Mouse (Mus musculus) kidney, adult 2 months (tissue): ENCODE measurements around the gene Ppp1r1b. TPM values are rescaled to one million over a fixed set of nuclear protein-coding genes. Genes with fewer than 3 reads are reported as not detected.
A peak's percentile ranks its signal among the peaks of the same experiment; 100 is the strongest.

Experiments
- DNase-seq: peaks from one replicate; pipeline ENCODE4 v3.0.0; 2021
- H3K27ac ChIP-seq: fragments of 200-500 bp; 2 replicates; pipeline ENCODE4 v1.5.1; 2012; ENCODE audit warnings: low read depth, low read length, control low read depth, inconsistent platforms; ENCODE audit not compliant: insufficient read depth
- H3K27me3 ChIP-seq: fragments of 200-500 bp; replicated peaks from 2 replicates; pipeline ENCODE4 v1.6.1; 2012; ENCODE audit warnings: mild to moderate bottlenecking, moderate library complexity, low read length, inconsistent platforms; ENCODE audit not compliant: control insufficient read depth, insufficient read depth
- H3K36me3 ChIP-seq: fragments of 200-500 bp; 2 replicates; pipeline ENCODE4 v1.6.1; 2012; ENCODE audit warnings: mild to moderate bottlenecking, moderate library complexity, low read length, inconsistent platforms; ENCODE audit not compliant: control insufficient read depth, insufficient read depth
- H3K4me1 ChIP-seq: fragments of 200-500 bp; 2 replicates; pipeline ENCODE4 v1.6.1; 2011; ENCODE audit warnings: low read length; ENCODE audit not compliant: control insufficient read depth, insufficient read depth
- H3K4me3 ChIP-seq: fragments of 200-500 bp; 2 replicates; pipeline ENCODE4 v1.5.1; 2011; ENCODE audit warnings: mild to moderate bottlenecking, low read depth, low read length, control low read depth; ENCODE audit not compliant: insufficient read depth
- CTCF ChIP-seq: fragments of 200-500 bp; conservative IDR thresholded peaks from 2 replicates; pipeline ENCODE4 v1.5.1; 2011; ENCODE audit warnings: low read depth, mild to moderate bottlenecking, control low read depth, low read length, moderate library complexity, mixed read lengths; ENCODE audit not compliant: insufficient read depth, insufficient read length
- POLR2A ChIP-seq: fragments of 200-500 bp; IDR thresholded peaks from one replicate; pipeline ENCODE4 v1.6.1; 2011; ENCODE audit warnings: low read depth, low read length, control low read depth
- WGBS: fragments of 180-500 bp; shearing (Covaris S2); methylation state at CpG from one replicate; pipeline ENCODE4 v1.1.7; 2018; 5-methylcytosine and 5-hydroxymethylcytosine counted together
- polyA plus RNA-seq: library from polyadenylated mRNA; depleted of rRNA; stranded (reverse); fragments of >200 nt; gene quantifications from 2 replicates; pipeline ENCODE4 v1.2.3, GENCODE M21; 2012

The Ppp1r1b gene
- polyA plus RNA-seq, 1 experiment: 94.6 TPM

DNA sequence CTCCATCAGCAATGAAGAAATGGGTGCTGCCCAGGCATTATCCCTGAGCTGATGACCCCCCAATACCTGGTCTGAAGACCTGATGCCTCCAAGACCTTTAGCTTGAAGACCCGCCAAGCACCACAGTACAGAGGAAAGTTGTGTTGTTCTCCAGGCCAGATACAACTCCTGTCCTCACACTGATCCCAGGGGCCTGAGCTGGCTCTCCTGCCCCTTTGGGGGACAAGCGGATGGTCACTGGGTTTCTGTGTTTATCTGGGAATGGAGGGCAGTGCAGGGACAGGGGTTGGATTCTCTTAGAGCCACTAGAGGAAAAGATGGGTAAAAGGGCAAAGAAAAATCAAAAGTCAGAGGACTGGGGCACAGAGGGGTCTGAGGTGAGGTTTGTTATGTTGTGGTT lies 28.3 kb upstream of the Ppp1r1b start:
- no peak for DNase-seq
- peaks cover 9% of the 10 kb centered on the region for H3K27me3 ChIP-seq
- WGBS: 6% methylated on average over 2 of the region's 2 CpGs
- H3K36me3 ChIP-seq: no peaks in the 10 kb centered on the region
- H3K4me1 ChIP-seq: no peaks in the 10 kb centered on the region
- no peak for TF ChIP-seq CTCF
- TF ChIP-seq POLR2A: no peak
- no peak overlapping the region for H3K4me3 ChIP-seq
- no peak overlapping the region for H3K27ac ChIP-seq

DNA sequence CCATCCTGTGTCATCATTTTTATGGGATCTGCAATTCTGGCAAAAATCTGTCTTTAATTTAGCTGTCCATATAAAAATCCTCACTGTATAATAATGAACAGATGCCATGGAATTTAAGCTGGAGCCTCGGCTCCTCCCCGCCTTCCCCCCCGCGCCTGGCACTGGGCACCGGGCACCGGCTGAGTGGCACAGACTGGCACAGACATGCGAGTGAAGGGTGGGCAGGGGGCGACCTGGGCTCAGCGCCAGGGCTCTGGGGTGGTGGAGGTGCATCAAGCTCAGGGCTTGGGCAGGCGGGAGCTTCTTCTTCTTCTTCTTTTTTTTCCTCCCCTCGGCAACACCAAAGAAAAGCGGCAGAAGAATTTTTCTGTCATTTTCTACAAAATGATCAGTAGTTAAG lies 27.8 kb upstream of the Ppp1r1b start:
- TF ChIP-seq POLR2A: no peak
- TF ChIP-seq CTCF: no peak
- peaks cover 9% of the 10 kb centered on the region for H3K27me3 ChIP-seq
- 8% methylated on average over 12 of the region's 12 CpGs for WGBS
- no peaks in the 10 kb centered on the region for H3K36me3 ChIP-seq
- H3K27ac ChIP-seq: no peak overlapping the region
- H3K4me3 ChIP-seq: no peak overlapping the region
- DNase-seq: no peak
- H3K4me1 ChIP-seq: no peaks in the 10 kb centered on the region

DNA sequence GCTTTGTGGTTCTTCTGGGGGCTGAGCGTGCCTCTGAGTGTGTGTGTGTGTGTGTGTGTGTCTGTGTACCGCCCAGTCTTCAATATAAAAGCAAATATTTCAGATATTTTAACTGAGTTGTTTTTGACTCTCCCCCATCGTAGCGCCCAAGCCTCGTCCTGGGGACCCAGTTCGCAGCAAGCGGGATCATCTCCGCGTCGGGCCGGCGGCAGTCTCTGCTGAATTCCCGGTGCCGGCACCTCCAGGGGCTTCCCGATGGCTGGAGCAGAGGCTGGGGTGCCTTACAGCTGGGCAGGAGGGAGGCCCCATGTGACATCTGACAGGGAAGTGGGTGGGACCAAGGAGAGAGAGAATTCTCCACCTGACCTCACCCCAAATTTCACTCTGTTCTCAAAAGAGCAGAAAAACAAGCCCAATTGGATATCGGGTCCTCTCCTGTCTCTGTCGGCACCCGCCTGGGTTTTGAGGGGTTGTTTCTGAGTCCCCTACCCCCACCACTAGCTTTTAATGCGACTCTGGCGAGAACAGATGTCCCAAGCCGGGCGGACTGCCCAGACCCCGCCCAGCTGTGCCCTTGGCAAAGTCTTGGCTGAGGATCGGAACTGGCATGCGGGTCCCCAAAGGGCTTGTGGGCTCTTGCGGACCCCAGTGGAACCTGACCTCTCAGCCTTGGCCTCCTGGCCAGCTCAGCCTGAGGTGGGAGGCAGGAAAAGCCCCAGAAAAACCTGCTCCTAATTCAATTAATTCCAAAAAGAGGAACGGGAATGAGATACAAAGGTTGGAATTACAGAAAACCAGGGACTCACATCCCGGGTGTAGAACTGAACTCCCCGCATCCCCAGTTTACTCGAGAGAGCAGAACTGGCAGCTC lies 27.2 kb upstream of the Ppp1r1b start:
- no peak for TF ChIP-seq CTCF
- TF ChIP-seq POLR2A: no peak
- H3K27ac ChIP-seq: no peak overlapping the region
- 2% methylated on average over 30 of the region's 30 CpGs for WGBS
- peaks cover 9% of the 10 kb centered on the region for H3K27me3 ChIP-seq
- H3K36me3 ChIP-seq: no peaks in the 10 kb centered on the region
- no peak overlapping the region for H3K4me3 ChIP-seq
- H3K4me1 ChIP-seq: no peaks in the 10 kb centered on the region
- DNase-seq: no peak

- no peak overlapping the region for H3K4me3 ChIP-seq
- H3K27ac ChIP-seq: no peak overlapping the region
- no peaks in the 10 kb centered on the region for H3K4me1 ChIP-seq
- 5% methylated on average over 5 of the region's 5 CpGs for WGBS
- TF ChIP-seq POLR2A (no peak), CTCF (no peak)
- H3K27me3 ChIP-seq: peaks cover 9% of the 10 kb centered on the region
- no peak for DNase-seq
- H3K36me3 ChIP-seq: no peaks in the 10 kb centered on the region
Measured at GRCm38 (mm10) chr11:98321677-98322003, 26.6 kb upstream of the Ppp1r1b start.

DNA sequence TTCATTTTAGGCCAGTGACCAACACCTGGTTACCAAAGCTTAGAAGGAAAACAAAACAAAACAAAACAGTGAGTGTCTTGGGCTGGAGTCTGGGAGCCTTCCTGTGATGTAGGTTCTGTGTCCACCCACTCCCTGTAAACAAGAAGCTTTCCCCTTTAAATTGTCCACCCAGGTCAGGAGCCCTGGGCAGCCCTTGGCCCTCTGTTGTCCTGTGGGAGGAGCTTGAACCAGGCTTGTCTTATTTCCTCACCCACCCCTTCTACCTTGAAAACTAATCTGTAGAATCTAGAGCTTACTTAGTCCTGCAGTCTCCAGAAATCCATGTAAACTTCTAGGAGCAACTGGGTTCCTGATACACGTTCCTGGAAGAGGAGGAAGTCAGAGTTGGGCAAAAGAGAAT lies 26.0 kb upstream of the Ppp1r1b start:
- H3K4me1 ChIP-seq: no peaks in the 10 kb centered on the region
- H3K36me3 ChIP-seq: no peaks in the 10 kb centered on the region
- WGBS: 3% methylated on average over 1 of the region's 1 CpGs
- no peak overlapping the region for H3K4me3 ChIP-seq
- H3K27me3 ChIP-seq: peaks cover 10% of the 10 kb centered on the region
- DNase-seq: no peak
- TF ChIP-seq CTCF (no peak), POLR2A (no peak)
- H3K27ac ChIP-seq: no peak overlapping the region

DNA sequence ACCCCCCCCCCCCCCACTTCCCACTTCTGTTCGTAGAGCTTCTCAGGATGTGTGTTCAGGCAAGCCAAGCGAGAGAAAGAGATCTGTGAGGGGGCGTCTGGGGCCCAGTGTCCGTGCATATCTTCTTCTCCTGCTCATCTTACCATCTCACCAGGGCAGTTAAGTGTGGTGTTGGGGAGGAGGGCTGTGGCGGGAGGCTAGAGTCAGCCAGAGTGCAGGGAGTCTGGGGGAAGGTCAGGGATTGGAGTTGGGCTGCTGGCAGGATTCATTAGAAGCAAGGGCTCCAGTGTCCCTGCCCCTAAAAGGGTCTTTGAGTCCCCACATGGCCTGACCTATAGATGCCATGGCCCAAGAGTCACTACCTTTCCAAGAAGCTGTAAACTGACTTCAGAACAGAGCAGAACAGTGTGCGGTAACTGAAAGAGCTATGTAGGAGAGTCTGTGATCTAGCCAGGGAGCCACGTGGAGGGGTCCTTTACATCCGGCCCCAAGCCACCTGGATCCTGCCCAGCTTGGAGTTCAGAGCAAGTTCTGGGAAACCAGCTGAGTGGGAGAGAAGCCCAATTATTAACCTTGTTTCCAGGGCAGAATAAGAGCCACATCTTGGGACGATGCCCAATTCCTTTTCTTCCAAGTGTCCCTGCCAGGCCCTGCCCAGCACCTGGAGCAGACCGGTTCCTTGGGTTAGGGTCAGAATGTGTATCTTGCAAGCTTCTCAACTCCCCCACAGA lies 24.9 kb upstream of the Ppp1r1b start:
- Histone ChIP-seq H3K4me1 (no peaks in the 10 kb centered on the region; the same call in 1 of the 2 replicates), H3K27me3 (peaks cover 14% of the 10 kb centered on the region), H3K27ac (no peak overlapping the region), H3K36me3 (no peaks in the 10 kb centered on the region), H3K4me3 (no peak overlapping the region)
- DNase-seq: no peak
- no peak for TF ChIP-seq POLR2A
- TF ChIP-seq CTCF: no peak
- 4% methylated on average over 10 of the region's 10 CpGs for WGBS

DNA sequence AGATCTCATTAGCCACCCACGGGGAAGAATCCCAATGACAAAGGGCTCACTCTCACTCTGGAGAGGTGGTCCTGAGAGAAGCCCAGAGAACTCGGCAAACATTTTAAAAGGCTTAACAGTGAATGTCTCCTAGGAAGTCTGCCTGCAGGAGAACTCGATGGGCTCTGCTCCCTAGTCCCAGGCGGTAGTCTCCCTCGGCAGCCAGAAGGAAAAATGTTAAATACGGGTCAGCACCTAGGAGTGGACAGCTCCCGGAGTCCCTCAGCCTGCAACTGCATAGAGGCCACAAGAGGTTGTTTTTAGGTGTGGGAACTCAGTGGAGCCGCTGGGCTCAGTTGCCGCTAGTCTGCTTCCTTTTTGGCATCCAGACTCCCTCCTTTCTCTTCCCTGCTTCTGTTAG lies 24.3 kb upstream of the Ppp1r1b start:
- no peak overlapping the region for H3K4me3 ChIP-seq
- H3K27ac ChIP-seq: no peak overlapping the region
- peaks cover 19% of the 10 kb centered on the region for H3K27me3 ChIP-seq
- no peaks in the 10 kb centered on the region for H3K36me3 ChIP-seq
- H3K4me1 ChIP-seq: no peaks in the 10 kb centered on the region; the same call in 1 of the 2 replicates
- WGBS: 2% methylated on average over 9 of the region's 9 CpGs
- peak; percentile 38 for DNase-seq
- TF ChIP-seq CTCF (no peak), POLR2A (no peak)
